8 mouse cellular contexts compared by ENCODE assay signal in the genomic region with DNA sequence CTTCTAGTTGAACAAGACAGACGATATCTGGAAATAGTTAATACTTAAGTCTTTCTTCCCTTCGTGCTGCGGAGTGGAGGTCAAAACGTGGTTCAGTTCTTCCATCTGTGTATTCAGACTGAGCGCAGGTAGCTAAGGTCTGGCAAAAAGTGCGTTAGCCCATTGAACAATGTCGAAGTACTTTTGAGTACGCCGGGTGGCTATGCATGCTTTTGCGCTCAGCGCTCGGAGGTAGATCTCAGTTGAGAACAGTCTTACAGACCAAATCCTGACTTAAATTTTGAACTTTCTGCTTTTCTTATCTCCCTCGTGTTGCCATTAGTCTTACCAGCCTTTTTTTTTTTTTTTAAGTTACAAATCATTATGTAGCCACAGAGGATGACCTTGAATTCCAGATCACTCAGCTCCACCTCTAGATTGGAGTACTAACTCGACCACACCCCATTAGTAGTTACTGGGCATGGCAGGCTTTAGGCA. TPM values are rescaled to one million over a fixed set of nuclear protein-coding genes. Genes with fewer than 3 reads are reported as not detected.
DNase-seq lines count a peak whose midpoint lies in the region; ATAC-seq and TF ChIP-seq lines count a peak whose summit lies in the region.

No protein-coding gene starts in this region.

- no peaks in the 10 kb centered on the region for H3K36me3 ChIP-seq in embryonic facial prominence, embryonic 12.5 days
- no peaks in the 10 kb centered on the region for H3K36me3 ChIP-seq in intestine, embryonic 16.5 days (ENCODE audit: control insufficient read depth, insufficient read depth, low read length)

- H3K27ac ChIP-seq in left cerebral cortex, adult 2 months = no peak overlapping the region
- no peak overlapping the region for H3K27ac ChIP-seq in embryonic facial prominence, embryonic 12.5 days
- H3K27ac ChIP-seq in intestine, embryonic 16.5 days (ENCODE audit: low read length) = peak overlapping the region; percentile 98

- peak overlapping the region; percentile 98 for H3K9ac ChIP-seq in embryonic facial prominence, embryonic 12.5 days
- H3K9ac ChIP-seq in intestine, embryonic 16.5 days (ENCODE audit: low read depth, low read length) = peak overlapping the region; percentile 99

- ATAC-seq in embryonic facial prominence, embryonic 12.5 days (ENCODE audit: insufficient number of reproducible peaks, insufficient read depth, low FRiP score, low TSS enrichment) = no peak
- ATAC-seq in intestine, embryonic 16.5 days = no peak
- peak; percentile 11; the same call in 1 of the 2 replicates for ATAC-seq in megakaryocyte progenitor cell, adult 5-6 weeks (replicated peaks; ENCODE audit: poor library complexity)
- ATAC-seq in inflammation-experienced regulatory T-cells, adult 6 months = no peak

- intact Hi-C loops in left cerebral cortex, adult 2 months (cut with DNase I) = loop anchor here (5.0 kb wide), 1 partner anchor 46 kb away; the partner anchor contains the start of gene Zfp239
- intact Hi-C loops in left cerebral cortex, postnatal 36 days (cut with DNase I) = no loop called here

- H3K4me2 ChIP-seq in embryonic facial prominence, embryonic 12.5 days (replicated peaks) = peak overlapping the region; percentile 69
- peak overlapping the region; percentile 58 for H3K4me2 ChIP-seq in intestine, embryonic 16.5 days (ENCODE audit: low read depth, low read length)

- peaks cover 23% of the 10 kb centered on the region for H3K4me1 ChIP-seq in embryonic facial prominence, embryonic 12.5 days
- peaks cover 16% of the 10 kb centered on the region for H3K4me1 ChIP-seq in intestine, embryonic 16.5 days (ENCODE audit: control insufficient read depth, insufficient read depth, low read length)

- under 1% methylated on average over 14 of the region's 14 CpGs for WGBS in embryonic facial prominence, embryonic 12.5 days
- under 1% methylated on average over 14 of the region's 14 CpGs for WGBS in intestine, embryonic 16.5 days

- H3K4me3 ChIP-seq in left cerebral cortex, adult 2 months = peak overlapping the region; percentile 98
- peak overlapping the region; percentile 100 for H3K4me3 ChIP-seq in embryonic facial prominence, embryonic 12.5 days
- H3K4me3 ChIP-seq in intestine, embryonic 16.5 days (ENCODE audit: low read length) = peak overlapping the region; percentile 100

- no peaks in the 10 kb centered on the region for H3K9me3 ChIP-seq in embryonic facial prominence, embryonic 12.5 days
- H3K9me3 ChIP-seq in intestine, embryonic 16.5 days (ENCODE audit: control insufficient read depth, low read length) = no peaks in the 10 kb centered on the region

- TF ChIP-seq CTCF in left cerebral cortex, adult 2 months (IDR thresholded peaks at IDR 0.05) = no peak

- H3K27me3 ChIP-seq in embryonic facial prominence, embryonic 12.5 days = no peaks in the 10 kb centered on the region
- no peaks in the 10 kb centered on the region for H3K27me3 ChIP-seq in intestine, embryonic 16.5 days (replicated peaks; ENCODE audit: control insufficient read depth, insufficient read depth, low read length)

- no peak for DNase-seq in left cerebral cortex, adult 2 months (ENCODE audit: extremely low spot score in 1 of 2, low spot score in 2 of 2)
- no peak for DNase-seq in left cerebral cortex, postnatal 36 days (ENCODE audit: low spot score in 2 of 2)
- no peak for DNase-seq in right cerebral cortex, postnatal 25 days
- DNase-seq in left cerebral cortex, adult 8-10 months (ENCODE audit: low spot score in 2 of 2) = no peak

RNA-seq across cellular contexts. Expression of gene Hnrnpf, which starts 8.3 kb away (rescaled TPM):
- 100 to 1,000 TPM; 111 to 116 TPM for total RNA-seq in left cerebral cortex, adult 2 months (2021)
- 100 to 1,000 TPM; 122 to 123 TPM for total RNA-seq in left cerebral cortex, postnatal 36 days (2021)
- 659 and 677 TPM in 2 replicates for polyA plus RNA-seq in embryonic facial prominence, embryonic 12.5 days (2016; fragmentation: Nextera tagmentation; extraction: Ambion mirVana)
- polyA plus RNA-seq in intestine, embryonic 16.5 days (2015; fragmentation: Nextera tagmentation; extraction: Ambion mirVana) = 751 and 822 TPM in 2 replicates
- 679 and 683 TPM in 2 replicates for total RNA-seq in megakaryocyte progenitor cell, adult 5-6 weeks (2015)
- total RNA-seq in megakaryocyte progenitor cell, adult 5-6 weeks (2017) = 1,301 and 1,452 TPM in 2 replicates
- polyA plus RNA-seq in inflammation-experienced regulatory T-cells, adult 6 months (2017; shearing (Covaris generic)) = 1,000 to 10,000 TPM in 1 of 3 experiments, 100 to 1,000 TPM in 2; 776 to 1,009 (median 841) TPM
- 100 to 1,000 TPM; 125 to 143 (median 139) TPM for total RNA-seq in left cerebral cortex, adult 8-10 months (2022)

RNA-seq across cellular contexts. Expression of gene Fxyd4, which starts 29.0 kb away (rescaled TPM):
- not detected for total RNA-seq in left cerebral cortex, adult 2 months (2021)
- not detected for total RNA-seq in left cerebral cortex, postnatal 36 days (2021)
- polyA plus RNA-seq in embryonic facial prominence, embryonic 12.5 days (2016; fragmentation: Nextera tagmentation; extraction: Ambion mirVana) = 2.2 and 3.7 TPM in 2 replicates
- 1.2 and 2.0 TPM in 2 replicates for polyA plus RNA-seq in intestine, embryonic 16.5 days (2015; fragmentation: Nextera tagmentation; extraction: Ambion mirVana)
- not detected in 2 replicates for total RNA-seq in megakaryocyte progenitor cell, adult 5-6 weeks (2015)
- total RNA-seq in megakaryocyte progenitor cell, adult 5-6 weeks (2017) = not detected in 2 replicates
- 10 to 100 TPM in 2 of 3 experiments, 1 to 10 TPM in 1; 6.1 to 16.1 (median 10.9) TPM for polyA plus RNA-seq in inflammation-experienced regulatory T-cells, adult 6 months (2017; shearing (Covaris generic))
- total RNA-seq in left cerebral cortex, adult 8-10 months (2022) = not detected

RNA-seq across cellular contexts. Expression of gene Zfp239, which starts 46.6 kb away (rescaled TPM):
- 10 to 100 TPM; 44.7 to 49.2 TPM for total RNA-seq in left cerebral cortex, adult 2 months (2021)
- 10 to 100 TPM; 44.7 to 48.0 TPM for total RNA-seq in left cerebral cortex, postnatal 36 days (2021)
- polyA plus RNA-seq in embryonic facial prominence, embryonic 12.5 days (2016; fragmentation: Nextera tagmentation; extraction: Ambion mirVana) = 15.7 and 19.2 TPM in 2 replicates
- polyA plus RNA-seq in intestine, embryonic 16.5 days (2015; fragmentation: Nextera tagmentation; extraction: Ambion mirVana) = 3.7 and 5.4 TPM in 2 replicates
- total RNA-seq in megakaryocyte progenitor cell, adult 5-6 weeks (2015) = 4.2 and 4.7 TPM in 2 replicates
- 2.0 and 3.3 TPM in 2 replicates for total RNA-seq in megakaryocyte progenitor cell, adult 5-6 weeks (2017)
- 1 to 10 TPM; 4.5 to 6.2 (median 4.9) TPM for polyA plus RNA-seq in inflammation-experienced regulatory T-cells, adult 6 months (2017; shearing (Covaris generic))
- 10 to 100 TPM; 42.8 to 60.5 (median 48.2) TPM for total RNA-seq in left cerebral cortex, adult 8-10 months (2022)

Comparison
In these comparisons a context has a peak if more than half of its experiments do, and no peak if none do; other contexts are left out.
1. RNA of gene Hnrnpf, which starts 8.3 kb away (total RNA-seq): 679 to 1,452 TPM in megakaryocyte progenitor cell, adult 5-6 weeks; 125 to 143 TPM in left cerebral cortex, adult 8-10 months, 122 to 123 TPM in left cerebral cortex, postnatal 36 days and 111 to 116 TPM in left cerebral cortex, adult 2 months; every median in the first group is over 4 times any median in the second.
2. RNA of gene Zfp239, which starts 46.6 kb away (total RNA-seq): 42.8 to 60.5 TPM in left cerebral cortex, adult 8-10 months, 44.7 to 49.2 TPM in left cerebral cortex, adult 2 months and 44.7 to 48.0 TPM in left cerebral cortex, postnatal 36 days; 2.0 to 4.7 TPM in megakaryocyte progenitor cell, adult 5-6 weeks; every median in the first group is over 4 times any median in the second.
3. Peak in every context shown above with its lines, with median percentiles within 50 percentile points of each other: H3K4me3 ChIP-seq.